Mouse (Mus musculus): ENCODE results near the gene Plekha8. TPM values are rescaled to one million over a fixed set of nuclear protein-coding genes. Genes with fewer than 3 reads are reported as not detected.

Plekha8 gene
- total and polyA plus RNA-seq, 2 experiments from 2014 or later = 5.2 to 14.9 TPM

DNA sequence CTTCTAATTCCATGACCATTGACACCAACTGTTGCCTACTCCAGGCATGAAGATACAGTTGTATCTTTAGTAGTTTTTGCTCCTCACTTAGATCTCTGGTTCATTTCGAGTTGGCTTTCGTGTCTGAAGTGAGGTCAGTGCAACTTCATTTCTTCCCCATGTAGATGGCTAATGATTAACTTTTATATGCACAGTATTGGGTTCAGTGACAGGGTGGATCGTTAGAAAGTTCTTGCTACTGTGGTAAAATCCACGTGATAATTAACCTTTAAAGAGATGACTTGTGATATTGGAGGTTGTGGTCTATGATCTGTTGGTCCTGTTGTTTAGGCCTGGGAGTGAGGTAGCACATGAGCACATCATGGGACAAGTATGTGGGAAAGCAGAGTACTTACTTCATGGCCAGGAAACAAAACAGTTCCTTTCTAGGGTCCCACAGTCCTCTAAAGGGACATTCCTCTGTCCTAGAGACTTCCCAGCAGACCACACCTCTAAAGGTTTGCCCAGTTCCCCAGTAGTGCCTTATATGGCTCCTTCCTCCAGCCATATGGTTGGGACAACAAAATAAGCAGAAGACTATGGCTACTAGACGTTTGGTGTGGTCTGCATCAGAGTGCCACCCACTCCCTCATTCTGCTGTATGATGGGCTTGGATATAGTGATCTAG, 5.9 kb downstream of the Plekha8 start:
- H3K36me3 ChIP-seq (ENCODE audit: insufficient read depth, low read length) = no peaks in the 10 kb centered on the region
- H3K4me1 ChIP-seq (ENCODE audit: insufficient read depth, low read length) = no peaks in the 10 kb centered on the region
- H3K9ac ChIP-seq (replicated peaks; ENCODE audit: low read length, poor library complexity, severe bottlenecking) = no peak overlapping the region
- no peak overlapping the region for H3K4me3 ChIP-seq (ENCODE audit: low read depth, low read length)
- no peak for ATAC-seq (ENCODE audit: low FRiP score)
- no peak overlapping the region for H3K4me2 ChIP-seq (ENCODE audit: low read depth, low read length, poor library complexity, severe bottlenecking)
- H3K27ac ChIP-seq (ENCODE audit: low read depth, low read length) = no peak overlapping the region
- no peak for TF ChIP-seq CTCF (IDR thresholded peaks at IDR 0.05)
- no peak for DNase-seq (ENCODE audit: low spot score)
- H3K27me3 ChIP-seq (ENCODE audit: insufficient read depth, low read length) = no peaks in the 10 kb centered on the region
- 87% methylated on average over 5 of the region's 5 CpGs for WGBS
- no peaks in the 10 kb centered on the region for H3K9me3 ChIP-seq (ENCODE audit: low read length)

DNA sequence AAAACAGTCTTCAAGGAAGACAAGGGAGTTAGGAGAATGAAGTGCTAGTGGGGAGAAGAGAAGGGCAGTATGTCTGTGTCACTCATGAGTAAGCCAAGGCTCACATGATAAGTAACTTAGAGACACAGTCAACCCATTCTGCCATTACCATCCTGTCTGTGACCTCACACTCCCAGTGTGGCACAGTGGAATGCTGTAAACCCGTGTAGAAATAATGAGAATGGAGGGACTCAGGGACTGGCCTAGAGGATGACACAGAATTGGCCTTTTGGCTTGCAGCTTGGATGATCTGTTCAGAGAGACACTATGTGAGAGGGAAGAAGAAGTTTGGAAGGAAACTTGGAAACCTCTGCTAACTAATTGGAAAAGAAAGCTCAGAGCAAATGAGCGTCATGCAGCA, 8.0 kb downstream of the Plekha8 start:
- no peak for DNase-seq (ENCODE audit: low spot score)
- 86% methylated on average over 2 of the region's 2 CpGs for WGBS
- TF ChIP-seq CTCF (IDR thresholded peaks at IDR 0.05) = no peak

DNA sequence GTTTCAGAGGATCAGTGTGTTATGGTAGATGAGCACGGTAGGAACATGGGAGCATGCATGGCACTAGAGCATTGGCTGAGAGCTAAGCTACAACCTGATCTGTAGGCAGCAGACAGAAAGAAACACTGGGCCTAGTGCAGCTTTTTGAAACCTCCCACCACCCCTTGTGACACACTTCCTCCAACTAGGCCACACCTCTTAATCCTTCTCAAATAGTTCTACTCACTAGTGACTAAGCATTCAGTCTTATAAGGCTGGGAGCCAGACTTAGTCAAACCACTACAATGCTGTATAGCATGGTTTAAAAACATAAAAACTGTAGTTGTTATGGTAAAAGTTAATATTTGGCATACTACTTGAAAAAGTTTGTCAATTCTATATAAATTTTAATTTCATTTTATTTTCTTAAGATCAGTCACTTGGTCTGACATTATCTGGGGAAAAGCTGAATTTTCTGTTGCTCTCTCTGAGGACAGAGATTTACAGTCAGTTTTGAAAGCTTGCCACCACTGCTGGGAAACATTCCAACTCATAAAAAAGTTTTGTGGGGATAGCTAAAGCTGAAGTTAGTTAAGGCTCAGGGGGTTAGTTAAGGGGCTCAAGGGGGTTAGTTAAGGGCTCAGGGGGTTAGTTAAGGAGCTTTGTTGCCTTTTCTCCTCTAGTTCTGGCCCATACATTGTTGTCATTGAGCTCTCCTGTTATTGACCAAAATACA, 9.2 kb downstream of the Plekha8 start:
- H3K4me1 ChIP-seq (ENCODE audit: insufficient read depth, low read length) = no peaks in the 10 kb centered on the region
- no peaks in the 10 kb centered on the region for H3K27me3 ChIP-seq (ENCODE audit: insufficient read depth, low read length)
- TF ChIP-seq CTCF (IDR thresholded peaks at IDR 0.05) = no peak
- no peaks in the 10 kb centered on the region for H3K36me3 ChIP-seq (ENCODE audit: insufficient read depth, low read length)
- H3K27ac ChIP-seq (ENCODE audit: low read depth, low read length) = no peak overlapping the region
- DNase-seq (ENCODE audit: low spot score) (no peak), ATAC-seq (ENCODE audit: low FRiP score) (no peak)
- H3K4me2 ChIP-seq (ENCODE audit: low read depth, low read length, poor library complexity, severe bottlenecking) = no peak overlapping the region
- H3K9me3 ChIP-seq (ENCODE audit: low read length) = no peaks in the 10 kb centered on the region
- H3K4me3 ChIP-seq (ENCODE audit: low read depth, low read length) = no peak overlapping the region
- no peak overlapping the region for H3K9ac ChIP-seq (replicated peaks; ENCODE audit: low read length, poor library complexity, severe bottlenecking)
- WGBS = 100% methylated on average over 1 of the region's 1 CpGs

More for the DNA sequence above, 8.0 kb downstream of the Plekha8 start:
- no peak overlapping the region for H3K4me3 ChIP-seq (ENCODE audit: low read depth, low read length)
- no peak overlapping the region for H3K9ac ChIP-seq (replicated peaks; ENCODE audit: low read length, poor library complexity, severe bottlenecking)
- no peaks in the 10 kb centered on the region for H3K4me1 ChIP-seq (ENCODE audit: insufficient read depth, low read length)
- no peaks in the 10 kb centered on the region for H3K36me3 ChIP-seq (ENCODE audit: insufficient read depth, low read length)
- H3K27me3 ChIP-seq (ENCODE audit: insufficient read depth, low read length) = no peaks in the 10 kb centered on the region
- no peak overlapping the region for H3K4me2 ChIP-seq (ENCODE audit: low read depth, low read length, poor library complexity, severe bottlenecking)
- H3K27ac ChIP-seq (ENCODE audit: low read depth, low read length) = no peak overlapping the region
- no peak for ATAC-seq (ENCODE audit: low FRiP score)
- H3K9me3 ChIP-seq (ENCODE audit: low read length) = no peaks in the 10 kb centered on the region

DNA sequence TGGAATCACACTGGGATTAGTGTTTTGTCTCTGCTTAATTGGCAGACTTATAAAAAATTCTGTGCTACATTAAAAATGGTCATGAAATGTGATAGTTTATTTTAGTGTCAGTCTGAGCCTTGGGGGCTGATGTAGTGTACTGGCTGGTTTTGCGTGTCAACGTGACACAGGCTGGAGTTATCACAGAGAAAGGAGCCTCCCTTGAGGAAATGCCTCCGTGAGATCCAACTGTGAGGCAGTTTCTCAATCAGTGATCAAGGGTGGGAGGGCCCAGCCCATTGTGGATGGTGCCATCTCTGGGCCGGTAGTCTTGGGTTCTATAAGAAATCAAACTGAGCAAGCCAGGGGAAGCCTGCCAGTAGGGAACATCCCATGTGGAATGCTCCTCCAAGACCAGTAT, 11.3 kb downstream of the Plekha8 start:
- Histone ChIP-seq H3K4me1 (ENCODE audit: insufficient read depth, low read length) (no peaks in the 10 kb centered on the region), H3K4me3 (ENCODE audit: low read depth, low read length) (no peak overlapping the region), H3K27ac (ENCODE audit: low read depth, low read length) (no peak overlapping the region), H3K9ac (replicated peaks; ENCODE audit: low read length, poor library complexity, severe bottlenecking) (no peak overlapping the region), H3K36me3 (ENCODE audit: insufficient read depth, low read length) (no peaks in the 10 kb centered on the region), H3K4me2 (ENCODE audit: low read depth, low read length, poor library complexity, severe bottlenecking) (no peak overlapping the region), H3K27me3 (ENCODE audit: insufficient read depth, low read length) (no peaks in the 10 kb centered on the region), H3K9me3 (ENCODE audit: low read length) (no peaks in the 10 kb centered on the region)
- no peak for TF ChIP-seq CTCF (IDR thresholded peaks at IDR 0.05)
- WGBS = 52% methylated on average over 4 of the region's 4 CpGs
- ATAC-seq (ENCODE audit: low FRiP score) = no peak
- DNase-seq (ENCODE audit: low spot score) = no peak

DNA sequence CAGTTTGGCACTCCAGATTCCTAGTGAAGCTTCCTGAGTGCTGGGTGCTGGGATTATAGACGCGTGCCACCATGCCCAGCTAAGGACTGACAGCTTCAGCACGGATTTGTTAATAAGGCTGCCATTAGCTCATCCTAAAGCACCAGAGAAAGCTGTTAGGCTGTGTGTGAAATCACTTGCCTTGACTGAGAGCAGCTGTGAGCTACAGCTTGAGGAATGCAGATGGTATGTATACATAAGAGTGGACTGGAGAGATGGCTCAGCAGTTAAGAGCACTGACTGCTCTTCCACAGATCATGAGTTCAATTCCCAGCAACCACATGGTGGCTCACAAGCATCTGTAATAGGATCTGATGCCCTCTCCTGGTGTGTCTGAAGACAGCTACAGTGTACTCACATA, 22.5 kb downstream of the Plekha8 start:
- Histone ChIP-seq H3K4me1 (ENCODE audit: insufficient read depth, low read length) (no peaks in the 10 kb centered on the region), H3K9me3 (ENCODE audit: low read length) (no peaks in the 10 kb centered on the region), H3K27ac (ENCODE audit: low read depth, low read length) (no peak overlapping the region), H3K36me3 (ENCODE audit: insufficient read depth, low read length) (peaks cover 17% of the 10 kb centered on the region), H3K9ac (replicated peaks; ENCODE audit: low read length, poor library complexity, severe bottlenecking) (no peak overlapping the region), H3K4me2 (ENCODE audit: low read depth, low read length, poor library complexity, severe bottlenecking) (no peak overlapping the region), H3K4me3 (ENCODE audit: low read depth, low read length) (no peak overlapping the region), H3K27me3 (ENCODE audit: insufficient read depth, low read length) (no peaks in the 10 kb centered on the region)
- WGBS = 83% methylated on average over 3 of the region's 3 CpGs
- 0 out of 2 replicates have a peak, but pooled peaks have one; percentile 13 for TF ChIP-seq CTCF (IDR thresholded peaks at IDR 0.05)
- ATAC-seq (ENCODE audit: low FRiP score) (no peak), DNase-seq (ENCODE audit: low spot score) (no peak)

DNA sequence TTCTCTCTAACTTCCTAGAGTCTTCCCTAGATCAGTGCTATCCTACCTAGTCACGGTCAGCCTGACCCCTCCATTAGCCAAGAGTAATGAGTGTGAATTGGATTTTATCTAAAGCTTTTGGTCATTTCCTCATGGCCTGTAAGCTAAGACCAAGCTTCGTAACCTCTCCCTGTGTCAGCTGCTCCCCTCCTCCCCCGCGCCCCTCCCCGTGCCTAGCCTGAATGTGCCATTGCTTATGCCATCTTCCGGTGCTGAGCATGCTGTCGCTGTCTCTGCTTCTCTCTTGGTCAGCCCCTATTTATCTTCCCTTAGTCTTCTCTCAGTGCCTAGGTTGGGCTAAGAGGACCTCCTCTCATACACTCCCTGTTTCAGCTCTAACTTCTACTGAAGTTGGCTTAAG, 24.6 kb downstream of the Plekha8 start:
- peaks cover 23% of the 10 kb centered on the region for H3K36me3 ChIP-seq (ENCODE audit: insufficient read depth, low read length)
- H3K4me2 ChIP-seq (ENCODE audit: low read depth, low read length, poor library complexity, severe bottlenecking) = no peak overlapping the region
- no peaks in the 10 kb centered on the region for H3K9me3 ChIP-seq (ENCODE audit: low read length)
- DNase-seq (ENCODE audit: low spot score) (no peak), ATAC-seq (ENCODE audit: low FRiP score) (no peak)
- TF ChIP-seq CTCF (IDR thresholded peaks at IDR 0.05) = no peak
- no peaks in the 10 kb centered on the region for H3K27me3 ChIP-seq (ENCODE audit: insufficient read depth, low read length)
- H3K4me1 ChIP-seq (ENCODE audit: insufficient read depth, low read length) = no peaks in the 10 kb centered on the region
- no peak overlapping the region for H3K9ac ChIP-seq (replicated peaks; ENCODE audit: low read length, poor library complexity, severe bottlenecking)
- 97% methylated on average over 7 of the region's 7 CpGs for WGBS
- no peak overlapping the region for H3K27ac ChIP-seq (ENCODE audit: low read depth, low read length)
- no peak overlapping the region for H3K4me3 ChIP-seq (ENCODE audit: low read depth, low read length)
